Comparison of ENCODE assay signal across 20 mouse cellular contexts in the genomic region with DNA sequence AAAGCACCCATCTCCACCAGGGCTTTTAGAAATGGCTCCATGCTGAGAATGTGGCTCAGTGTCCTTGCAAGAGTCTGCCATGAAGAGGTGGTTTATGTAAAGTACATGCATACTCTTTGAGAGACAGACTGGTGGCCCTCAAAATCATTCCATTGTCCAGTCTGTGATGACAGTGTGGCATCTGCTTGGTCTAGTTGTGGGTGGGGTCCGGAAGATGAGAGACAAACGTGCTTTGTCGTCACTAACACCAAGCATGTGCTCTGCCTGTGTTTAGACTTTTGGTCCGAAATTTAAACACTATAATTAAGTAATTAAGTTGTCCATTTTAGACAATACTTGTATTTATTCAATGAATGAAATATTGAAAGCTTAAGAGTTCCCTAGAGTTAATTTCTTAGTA. TPM values are rescaled to one million over a fixed set of nuclear protein-coding genes. Genes with fewer than 3 reads are reported as not detected.
DNase-seq lines count a peak whose midpoint lies in the region; ATAC-seq and TF ChIP-seq lines count a peak whose summit lies in the region.
"Had no signal": no experiment of that assay in that cellular context is flagged by ENCODE, and none has a peak within 500 bp of the region (broad histone marks: within the 10 kb centered on the region; RNA-seq: fewer than 3 reads in every experiment).

No protein-coding gene starts in this region.

- DNase-seq in forebrain, embryonic 14.5 days (ENCODE audit: low spot score) = no peak
- DNase-seq in hindbrain, postnatal 0 days (ENCODE audit: low spot score) = no peak
- DNase-seq in R1 (ENCODE audit: low read depth, low spot score) = peak; percentile 54
- DNase-seq: adrenal gland, adult 8-10 months; adrenal gland, postnatal 14 days; adrenal gland, postnatal 36 days; cerebellum, adult 11-12 months; cerebellum, adult 2 months; cerebellum, adult 9-10 months; cerebellum, postnatal 10 days; cerebellum, postnatal 25 days had no signal

- 73% methylated on average over 4 of the region's 4 CpGs for WGBS in forebrain, embryonic 14.5 days
- WGBS in forebrain, embryonic 15.5 days = 53% methylated on average over 4 of the region's 4 CpGs
- 80% methylated on average over 4 of the region's 4 CpGs for WGBS in hindbrain, embryonic 16.5 days
- WGBS in hindbrain, postnatal 0 days = 83% methylated on average over 4 of the region's 4 CpGs
- WGBS in intestine, postnatal 0 days = 82% methylated on average over 4 of the region's 4 CpGs

- H3K4me3 ChIP-seq in forebrain, embryonic 14.5 days (ENCODE audit: low read depth, low read length) = no peak overlapping the region
- no peak overlapping the region for H3K4me3 ChIP-seq in forebrain, embryonic 15.5 days
- H3K4me3 ChIP-seq in hindbrain, embryonic 16.5 days (ENCODE audit: low read length) = no peak overlapping the region
- no peak overlapping the region for H3K4me3 ChIP-seq in hindbrain, postnatal 0 days (ENCODE audit: low read length)
- H3K4me3 ChIP-seq in intestine, postnatal 0 days (ENCODE audit: low read depth, low read length) = no peak overlapping the region
- H3K4me3 ChIP-seq: embryonic facial prominence, embryonic 10.5 days; embryonic facial prominence, embryonic 12.5 days had no signal

- H3K4me2 ChIP-seq in forebrain, embryonic 14.5 days (ENCODE audit: low read length) = no peak overlapping the region
- H3K4me2 ChIP-seq in forebrain, embryonic 15.5 days (replicated peaks) = no peak overlapping the region
- no peak overlapping the region for H3K4me2 ChIP-seq in hindbrain, embryonic 16.5 days (ENCODE audit: low read length)
- H3K4me2 ChIP-seq in hindbrain, postnatal 0 days (ENCODE audit: low read depth, low read length) = no peak overlapping the region
- H3K4me2 ChIP-seq in intestine, postnatal 0 days (replicated peaks; ENCODE audit: low read depth) = no peak overlapping the region
- H3K4me2 ChIP-seq: embryonic facial prominence, embryonic 12.5 days had no signal

- no peaks in the 10 kb centered on the region for H3K4me1 ChIP-seq in forebrain, embryonic 14.5 days (ENCODE audit: control insufficient read depth, insufficient read depth, low read length)
- no peaks in the 10 kb centered on the region for H3K4me1 ChIP-seq in forebrain, embryonic 15.5 days
- no peaks in the 10 kb centered on the region for H3K4me1 ChIP-seq in hindbrain, embryonic 16.5 days (ENCODE audit: control insufficient read depth, insufficient read depth, low read depth, low read length)
- H3K4me1 ChIP-seq in hindbrain, postnatal 0 days (ENCODE audit: insufficient read depth, low read length) = no peaks in the 10 kb centered on the region
- H3K4me1 ChIP-seq in intestine, postnatal 0 days (replicated peaks; ENCODE audit: control insufficient read depth, insufficient read depth, low read length) = no peaks in the 10 kb centered on the region
- H3K4me1 ChIP-seq: embryonic facial prominence, embryonic 10.5 days; embryonic facial prominence, embryonic 12.5 days had no signal

- H3K9me3 ChIP-seq in forebrain, embryonic 14.5 days (replicated peaks; ENCODE audit: control insufficient read depth, low read length) = no peaks in the 10 kb centered on the region
- no peaks in the 10 kb centered on the region for H3K9me3 ChIP-seq in forebrain, embryonic 15.5 days
- H3K9me3 ChIP-seq in hindbrain, embryonic 16.5 days (ENCODE audit: control insufficient read depth, low read length) = no peaks in the 10 kb centered on the region
- no peaks in the 10 kb centered on the region for H3K9me3 ChIP-seq in hindbrain, postnatal 0 days (ENCODE audit: low read length)
- H3K9me3 ChIP-seq in intestine, postnatal 0 days (ENCODE audit: control insufficient read depth) = no peaks in the 10 kb centered on the region
- H3K9me3 ChIP-seq: embryonic facial prominence, embryonic 10.5 days; embryonic facial prominence, embryonic 12.5 days; G1E had no signal

- peak; percentile 52 for ATAC-seq in forebrain, embryonic 14.5 days
- no peak for ATAC-seq in forebrain, embryonic 15.5 days (replicated peaks)
- 0 out of 2 replicates have a peak, but pooled peaks have one; percentile 17 for ATAC-seq in hindbrain, embryonic 16.5 days
- no peak for ATAC-seq in hindbrain, postnatal 0 days
- no peak for ATAC-seq in monocyte, adult 5-6 weeks (replicated peaks; ENCODE audit: insufficient number of reproducible peaks, low FRiP score, low TSS enrichment, poor library complexity, severe bottlenecking)
- ATAC-seq in intestine, postnatal 0 days = no peak
- ATAC-seq: activated CD4-positive, CD25-positive, alpha-beta regulatory T cell, adult 4 months; Patski had no signal

- peaks cover 55% of the 10 kb centered on the region for H3K36me3 ChIP-seq in forebrain, embryonic 14.5 days (ENCODE audit: control insufficient read depth, insufficient read depth, low read length)
- H3K36me3 ChIP-seq in forebrain, embryonic 15.5 days = peaks cover 45% of the 10 kb centered on the region
- peaks cover 14% of the 10 kb centered on the region for H3K36me3 ChIP-seq in hindbrain, embryonic 16.5 days (ENCODE audit: control insufficient read depth, insufficient read depth, low read length)
- H3K36me3 ChIP-seq in hindbrain, postnatal 0 days (ENCODE audit: insufficient read depth, low read length) = peaks cover 18% of the 10 kb centered on the region
- H3K36me3 ChIP-seq in intestine, postnatal 0 days (ENCODE audit: control insufficient read depth, insufficient read depth) = peaks cover 41% of the 10 kb centered on the region

- H3K27me3 ChIP-seq in forebrain, embryonic 14.5 days (replicated peaks; ENCODE audit: control insufficient read depth, insufficient read depth, low read length) = no peaks in the 10 kb centered on the region
- no peaks in the 10 kb centered on the region for H3K27me3 ChIP-seq in forebrain, embryonic 15.5 days
- no peaks in the 10 kb centered on the region for H3K27me3 ChIP-seq in hindbrain, embryonic 16.5 days (replicated peaks; ENCODE audit: control insufficient read depth, insufficient read depth, low read length)
- no peaks in the 10 kb centered on the region for H3K27me3 ChIP-seq in hindbrain, postnatal 0 days (ENCODE audit: insufficient read depth, low read length)
- H3K27me3 ChIP-seq in intestine, postnatal 0 days (replicated peaks; ENCODE audit: control insufficient read depth, insufficient read depth, low read length) = no peaks in the 10 kb centered on the region
- H3K27me3 ChIP-seq: embryonic facial prominence, embryonic 12.5 days; Patski had no signal

- no peak overlapping the region for H3K9ac ChIP-seq in forebrain, embryonic 14.5 days (ENCODE audit: low read length)
- no peak overlapping the region for H3K9ac ChIP-seq in forebrain, embryonic 15.5 days (replicated peaks)
- H3K9ac ChIP-seq in hindbrain, embryonic 16.5 days (ENCODE audit: low read depth, low read length) = no peak overlapping the region
- H3K9ac ChIP-seq in hindbrain, postnatal 0 days (replicated peaks; ENCODE audit: low read length) = no peak overlapping the region
- no peak overlapping the region for H3K9ac ChIP-seq in intestine, postnatal 0 days (ENCODE audit: low read depth, low read length)
- H3K9ac ChIP-seq: embryonic facial prominence, embryonic 12.5 days had no signal

- no peak for TF ChIP-seq CTCF in hindbrain, postnatal 0 days (IDR thresholded peaks at IDR 0.05; ENCODE audit: low read depth)
- no peak for TF ChIP-seq CTCF in intestine, postnatal 0 days (IDR thresholded peaks at IDR 0.05; ENCODE audit: low read depth)

- no peak overlapping the region for H3K27ac ChIP-seq in forebrain, embryonic 14.5 days (ENCODE audit: low read depth, low read length)
- H3K27ac ChIP-seq in forebrain, embryonic 15.5 days (replicated peaks) = no peak overlapping the region
- no peak overlapping the region for H3K27ac ChIP-seq in hindbrain, embryonic 16.5 days (ENCODE audit: low read depth, low read length)
- H3K27ac ChIP-seq in hindbrain, postnatal 0 days = no peak overlapping the region
- no peak overlapping the region for H3K27ac ChIP-seq in intestine, postnatal 0 days (ENCODE audit: low read depth, low read length)
- H3K27ac ChIP-seq: embryonic facial prominence, embryonic 10.5 days; embryonic facial prominence, embryonic 12.5 days had no signal

RNA-seq across cellular contexts. Expression of a gene that starts 49.2 kb away (rescaled TPM):
- 126 and 140 TPM in 2 replicates for polyA plus RNA-seq in forebrain, embryonic 14.5 days (2014; fragmentation: Nextera tagmentation; extraction: Ambion mirVana)
- polyA plus RNA-seq in forebrain, embryonic 15.5 days (2015; fragmentation: Nextera tagmentation; extraction: Ambion mirVana) = 113 and 124 TPM in 2 replicates
- polyA plus RNA-seq in hindbrain, embryonic 16.5 days (2015; fragmentation: Nextera tagmentation; extraction: Ambion mirVana) = 52.9 and 68.5 TPM in 2 replicates
- 79.0 and 93.3 TPM in 2 replicates for total RNA-seq in hindbrain, postnatal 0 days (2014; rRNA removed)
- polyA plus RNA-seq in hindbrain, postnatal 0 days (2015; fragmentation: Nextera tagmentation; extraction: Ambion mirVana) = 40.9 and 42.6 TPM in 2 replicates
- total RNA-seq in monocyte, adult 5-6 weeks (2017) = 215 to 232 TPM (median 220 TPM) in 3 replicates
- 16.2 and 17.7 TPM in 2 replicates for polyA plus RNA-seq in intestine, postnatal 0 days (2015; fragmentation: Nextera tagmentation; extraction: Ambion mirVana)

Comparison
In these comparisons a context has a peak if more than half of its experiments do, and no peak if none do; other contexts are left out.
1. ATAC-seq: peak in forebrain, embryonic 14.5 days (single experiment) and hindbrain, embryonic 16.5 days (single experiment); none in forebrain, embryonic 15.5 days (single experiment), hindbrain, postnatal 0 days (single experiment), monocyte, adult 5-6 weeks (single experiment) and intestine, postnatal 0 days (single experiment).